Mouse (Mus musculus): Measurements from ENCODE around the gene Nthl1.
"Not testable (repeated sequence)": the region's sequence is repeated elsewhere in the genome, so short reads cannot be mapped to it uniquely, and the experiment has no call there.

The Nthl1 gene

GRCm38 (mm10) chr17:24650070-24650616, 17.7 kb downstream of the Nthl1 start, which contains the start of gene Slc9a3r2:
Gene Slc9a3r2, minus strand, starts transcription at chr17:24650327.
- no peak for DNase-seq (ENCODE audit: low read depth, low spot score)

GRCm38 (mm10) chr17:24650766-24651165, 18.3 kb downstream of the Nthl1 start:
- DNase-seq (ENCODE audit: low read depth, low spot score): no peak

DNA sequence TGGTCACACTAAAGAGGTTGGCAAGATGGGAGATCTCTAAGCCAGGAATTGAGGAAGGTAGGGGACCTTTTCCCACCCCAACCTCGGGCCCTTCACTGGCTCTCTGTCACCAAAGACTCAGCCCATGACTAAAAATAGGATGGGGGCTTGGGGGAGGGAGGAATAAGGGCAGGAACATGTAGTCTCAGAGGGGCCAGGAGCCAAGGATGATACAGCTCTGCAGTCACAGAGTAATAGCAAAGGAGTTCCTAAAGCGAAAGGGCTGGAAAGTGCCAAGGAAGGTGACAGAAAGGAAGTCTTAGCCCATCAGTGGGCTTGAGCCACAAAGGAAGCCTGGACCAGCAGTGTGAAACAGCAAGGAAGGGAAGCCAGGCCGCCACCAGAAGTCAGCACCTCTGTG, 19.4 kb downstream of the Nthl1 start:
- no peak for DNase-seq (ENCODE audit: low read depth, low spot score)

GRCm38 (mm10) chr17:24653967-24654710, 21.7 kb downstream of the Nthl1 start:
- DNase-seq (ENCODE audit: low read depth, low spot score): no peak

- DNase-seq (ENCODE audit: low read depth, low spot score): no peak
Measured at GRCm38 (mm10) chr17:24654969-24655368, 22.5 kb downstream of the Nthl1 start.

- DNase-seq (ENCODE audit: low read depth, low spot score): no peak
Measured at GRCm38 (mm10) chr17:24658017-24658758, 25.7 kb downstream of the Nthl1 start, which contains the start of gene Npw. Gene Npw, minus strand, starts transcription at chr17:24658457.

GRCm38 (mm10) chr17:24667011-24667410, 34.5 kb downstream of the Nthl1 start:
- not testable (repeated sequence) for DNase-seq (ENCODE audit: low read depth, low spot score)

- DNase-seq (ENCODE audit: low read depth, low spot score): no peak
Measured at GRCm38 (mm10) chr17:24667416-24667815, 34.9 kb downstream of the Nthl1 start.

GRCm38 (mm10) chr17:24669214-24669544, 36.7 kb downstream of the Nthl1 start:
- not testable (repeated sequence) for DNase-seq (ENCODE audit: low read depth, low spot score)

- DNase-seq (ENCODE audit: low read depth, low spot score): peak; percentile 79
Measured at GRCm38 (mm10) chr17:24669545-24670245, 37.2 kb downstream of the Nthl1 start, which contains the start of gene Zfp598. Gene Zfp598, plus strand, starts transcription at chr17:24669687.

GRCm38 (mm10) chr17:24670246-24670844, 37.9 kb downstream of the Nthl1 start:
- DNase-seq (ENCODE audit: low read depth, low spot score): no peak

DNA sequence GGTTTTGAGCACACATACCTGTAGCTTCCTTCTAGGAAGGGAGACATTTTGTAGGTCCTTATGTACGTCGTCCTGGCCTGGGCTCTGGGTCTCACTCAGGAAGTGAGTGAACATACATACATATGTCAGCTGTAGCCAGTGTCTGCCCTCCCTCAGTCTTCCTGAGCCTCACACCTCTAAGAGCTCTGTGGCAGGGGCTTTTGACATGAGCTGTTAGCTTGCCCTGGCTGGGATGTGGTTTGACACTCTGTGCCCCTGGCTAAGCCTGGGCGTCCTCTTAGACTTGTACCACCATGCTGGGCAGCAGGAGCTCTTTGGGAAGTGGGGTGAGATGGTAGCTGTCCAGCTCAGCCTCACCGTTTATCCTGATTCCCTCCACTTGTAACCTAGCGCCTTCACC, 38.9 kb downstream of the Nthl1 start:
- DNase-seq (ENCODE audit: low read depth, low spot score): no peak

- DNase-seq (ENCODE audit: low read depth, low spot score): no peak
Measured at GRCm38 (mm10) chr17:24672141-24672540, 39.7 kb downstream of the Nthl1 start.

DNA sequence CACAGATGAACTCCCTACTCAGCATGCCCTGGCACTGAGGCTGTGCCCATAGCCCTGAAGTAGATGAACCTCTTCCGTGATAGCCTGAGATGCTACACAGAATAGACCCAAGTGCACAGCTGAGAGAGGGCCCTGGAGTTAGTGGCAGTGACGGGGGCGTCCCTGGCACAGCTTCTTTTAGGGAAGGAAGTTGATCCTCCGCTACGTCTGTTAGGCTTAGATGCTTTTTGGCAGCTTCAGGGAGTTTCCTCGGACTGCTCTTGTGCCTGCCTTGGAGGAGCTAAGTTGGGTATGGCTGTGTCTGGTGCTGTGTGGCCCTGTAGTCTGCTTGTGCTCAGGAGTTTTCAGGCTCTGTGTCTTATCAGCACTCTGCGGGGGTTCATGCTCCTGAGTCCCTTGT, 41.8 kb downstream of the Nthl1 start:
- peak; percentile 74 for DNase-seq (ENCODE audit: low read depth, low spot score)

DNA sequence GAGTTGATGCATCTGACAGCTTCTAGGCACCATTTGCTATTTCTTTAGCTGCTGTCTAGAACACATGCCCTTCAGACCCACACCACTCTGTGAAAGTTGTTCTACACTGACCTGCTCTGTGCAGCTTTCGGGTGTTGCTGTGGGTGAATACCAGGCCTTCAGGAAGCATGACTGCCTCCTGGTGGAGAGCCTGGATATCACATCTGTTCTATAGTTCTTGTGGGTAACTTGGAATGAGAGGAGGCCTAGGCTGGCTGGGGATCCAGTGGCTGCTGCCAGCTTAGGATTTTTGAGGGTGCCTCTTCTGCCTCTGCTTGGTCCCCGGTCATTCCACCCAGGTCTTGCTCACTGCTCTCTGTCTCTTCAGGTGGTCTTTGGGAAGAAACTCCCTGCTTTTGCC, 43.7 kb downstream of the Nthl1 start:
- DNase-seq (ENCODE audit: low read depth, low spot score): no peak

GRCm38 (mm10) chr17:24676877-24677276, 44.4 kb downstream of the Nthl1 start:
- DNase-seq (ENCODE audit: low read depth, low spot score): no peak

DNA sequence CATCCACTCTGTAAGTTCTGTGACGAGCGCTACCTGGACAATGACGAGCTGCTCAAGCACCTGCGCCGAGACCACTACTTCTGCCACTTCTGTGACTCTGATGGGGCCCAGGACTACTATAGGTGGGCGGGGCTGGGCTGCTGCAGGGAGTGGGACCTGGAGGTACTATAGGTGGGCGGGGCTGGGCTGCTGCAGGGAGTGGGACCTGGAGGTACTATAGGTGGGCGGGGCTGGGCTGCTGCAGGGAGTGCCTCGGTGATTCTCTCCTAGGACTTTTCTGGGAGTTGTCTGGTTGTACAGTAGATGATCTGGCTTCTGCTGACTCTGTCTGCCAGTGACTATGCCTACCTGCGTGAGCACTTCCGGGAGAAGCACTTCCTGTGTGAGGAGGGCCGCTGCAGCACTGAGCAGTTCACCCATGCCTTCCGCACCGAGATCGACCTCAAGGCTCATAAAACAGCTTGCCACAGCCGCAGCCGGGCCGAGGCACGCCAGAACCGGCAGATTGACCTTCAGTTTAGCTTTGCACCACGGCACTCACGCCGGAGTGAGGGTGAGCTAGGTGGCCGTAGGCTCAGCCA, 45.1 kb downstream of the Nthl1 start:
- DNase-seq (ENCODE audit: low read depth, low spot score): no peak

- DNase-seq (ENCODE audit: low read depth, low spot score): no peak
Measured at GRCm38 (mm10) chr17:24686514-24686913, 54.0 kb downstream of the Nthl1 start.

GRCm38 (mm10) chr17:24687146-24687595, 54.7 kb downstream of the Nthl1 start:
- no peak for DNase-seq (ENCODE audit: low read depth, low spot score)

- no peak for DNase-seq (ENCODE audit: low read depth, low spot score)
Measured at GRCm38 (mm10) chr17:24687599-24687998, 55.1 kb downstream of the Nthl1 start.

All from telencephalon, adult 2 months (tissue).